Mouse (Mus musculus) thymus, adult 2 months (tissue): ENCODE measurements around the gene Lrrtm4.

Source experiments
- CTCF ChIP-seq: fragments of 200-500 bp; IDR thresholded peaks from 2 replicates; pipeline ENCODE4 v1.5.1; 2012; ENCODE audit warnings: mild to moderate bottlenecking, control low read depth, low read length, moderate library complexity, borderline replicate concordance; ENCODE audit not compliant: control insufficient read depth, poor library complexity, insufficient read depth; ENCODE audit errors: extremely low read depth
- POLR2A ChIP-seq: fragments of 200-500 bp; IDR thresholded peaks from 2 replicates; pipeline ENCODE4 v1.6.1; 2012; ENCODE audit warnings: mild to moderate bottlenecking, low read length, control low read depth, moderate library complexity; ENCODE audit not compliant: control insufficient read depth, poor library complexity, insufficient read depth; ENCODE audit errors: extremely low read depth

GRCm38 (mm10) chr6:80440135-80440534, 421.5 kb downstream of the Lrrtm4 start:
- TF ChIP-seq CTCF = no peak
- no peak for TF ChIP-seq POLR2A
